Mouse (Mus musculus): ENCODE results near the gene Pla2g1b. TPM values are rescaled to one million over a fixed set of nuclear protein-coding genes. Genes with fewer than 3 reads are reported as not detected.

Pla2g1b gene
- polyA plus RNA-seq, 1 experiment, result not detected

DNA sequence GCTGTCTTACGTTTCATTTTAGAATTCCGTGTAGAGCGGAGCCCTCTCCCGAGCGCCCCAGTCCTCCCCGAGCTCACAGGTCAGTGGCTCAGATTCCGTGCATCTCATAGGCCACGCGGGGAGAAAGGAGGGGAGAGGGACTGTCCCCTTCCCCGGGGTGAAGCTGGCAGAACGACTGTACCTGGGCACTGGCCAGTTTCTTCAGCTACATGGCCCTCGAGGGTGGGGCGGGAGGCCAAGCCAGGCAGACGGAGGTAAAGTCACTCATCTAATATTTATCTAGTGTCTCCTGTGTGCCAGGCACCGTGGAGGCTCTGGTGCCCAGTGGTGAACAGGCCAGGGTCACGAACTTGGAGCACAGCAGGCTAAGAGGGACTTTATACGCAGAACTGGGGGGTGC, 19.0 kb upstream of the Pla2g1b start:
- no peaks in the 10 kb centered on the region for H3K79me2 ChIP-seq (ENCODE audit: control insufficient read depth, insufficient read depth)
- no peak overlapping the region for H3ac ChIP-seq (ENCODE audit: control insufficient read depth, insufficient read length)
- no peak for TF ChIP-seq REST (IDR thresholded peaks at IDR 0.05; ENCODE audit: insufficient read depth, insufficient read length)
- TF ChIP-seq USF1 (IDR thresholded peaks at IDR 0.05; ENCODE audit: low read depth), result no peak
- TF ChIP-seq MYOG (IDR thresholded peaks at IDR 0.05; ENCODE audit: control insufficient read depth in 1 of 3, insufficient read depth in 1 of 3, insufficient read length in 2 of 3, low read depth in 2 of 3), result no peak
- no peak for TF ChIP-seq SRF (IDR thresholded peaks at IDR 0.05; ENCODE audit: control insufficient read depth, insufficient read length, low read depth)
- TF ChIP-seq CEBPB (IDR thresholded peaks at IDR 0.05; ENCODE audit: insufficient read depth, poor library complexity, severe bottlenecking), result no peak
- no peak for TF ChIP-seq TCF12 (IDR thresholded peaks at IDR 0.05; ENCODE audit: insufficient read depth, poor library complexity, severe bottlenecking)
- TF ChIP-seq MYOD1 (IDR thresholded peaks at IDR 0.05; ENCODE audit: control insufficient read depth in 1 of 3, insufficient read length in 2 of 3, low read depth in 2 of 3), result no peak
- TF ChIP-seq E2F4 (IDR thresholded peaks at IDR 0.05; ENCODE audit: insufficient read depth), result no peak
- no peak for TF ChIP-seq POLR2AphosphoS2 (IDR thresholded peaks at IDR 0.05; ENCODE audit: insufficient read length, low read depth)
- TF ChIP-seq POLR2A (IDR thresholded peaks at IDR 0.05; ENCODE audit: insufficient read length, low read depth), result no peak
- no peak for TF ChIP-seq MAX (IDR thresholded peaks at IDR 0.05; ENCODE audit: low read depth)
- no peak for TF ChIP-seq TCF3 (IDR thresholded peaks at IDR 0.05; ENCODE audit: insufficient read length, low read depth)
- H3K36me3 ChIP-seq (ENCODE audit: control insufficient read depth, insufficient read depth), result no peaks in the 10 kb centered on the region
- H3K27me3 ChIP-seq (ENCODE audit: control insufficient read depth, insufficient read depth, insufficient read length), result no peaks in the 10 kb centered on the region
- H3K4me2 ChIP-seq (ENCODE audit: low read depth), result no peak overlapping the region
- H3K4me3 ChIP-seq, result no peak overlapping the region

DNA sequence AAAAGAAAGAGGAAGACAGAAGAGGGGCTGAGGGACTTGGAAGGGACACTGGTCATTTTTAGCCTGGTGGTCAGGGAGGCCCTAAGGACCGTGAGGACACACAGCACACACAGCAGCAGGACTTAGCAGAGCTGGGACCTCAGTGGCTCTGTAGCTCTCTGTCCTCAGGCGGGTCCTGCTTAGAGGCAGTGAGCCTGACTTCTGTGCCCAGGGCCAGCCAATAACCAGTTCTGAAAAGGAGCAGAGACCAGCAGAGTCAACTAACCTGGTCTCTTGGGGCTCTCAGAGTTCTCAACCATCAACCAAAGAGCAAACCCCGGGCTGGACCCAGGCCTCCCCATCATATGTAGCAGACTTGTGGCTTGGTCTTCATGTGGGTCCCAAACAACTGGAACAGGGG, 16.8 kb upstream of the Pla2g1b start:
- H3ac ChIP-seq (ENCODE audit: control insufficient read depth, insufficient read length), result no peak overlapping the region
- no peak overlapping the region for H3K4me3 ChIP-seq
- no peaks in the 10 kb centered on the region for H3K36me3 ChIP-seq (ENCODE audit: control insufficient read depth, insufficient read depth)
- H3K27me3 ChIP-seq (ENCODE audit: control insufficient read depth, insufficient read depth, insufficient read length), result no peaks in the 10 kb centered on the region
- no peaks in the 10 kb centered on the region for H3K79me2 ChIP-seq (ENCODE audit: control insufficient read depth, insufficient read depth)
- TF ChIP-seq MYOG (IDR thresholded peaks at IDR 0.05; ENCODE audit: control insufficient read depth in 1 of 3, insufficient read depth in 1 of 3, insufficient read length in 2 of 3, low read depth in 2 of 3), result no peak
- TF ChIP-seq MYOD1 (IDR thresholded peaks at IDR 0.05; ENCODE audit: control insufficient read depth in 1 of 3, insufficient read length in 2 of 3, low read depth in 2 of 3), result no peak
- TF ChIP-seq MAX (IDR thresholded peaks at IDR 0.05; ENCODE audit: low read depth), result no peak
- TF ChIP-seq USF1 (IDR thresholded peaks at IDR 0.05; ENCODE audit: low read depth), result no peak
- TF ChIP-seq TCF12 (IDR thresholded peaks at IDR 0.05; ENCODE audit: insufficient read depth, poor library complexity, severe bottlenecking), result no peak
- TF ChIP-seq SRF (IDR thresholded peaks at IDR 0.05; ENCODE audit: control insufficient read depth, insufficient read length, low read depth), result no peak
- TF ChIP-seq POLR2AphosphoS2 (IDR thresholded peaks at IDR 0.05; ENCODE audit: insufficient read length, low read depth), result no peak
- no peak for TF ChIP-seq TCF3 (IDR thresholded peaks at IDR 0.05; ENCODE audit: insufficient read length, low read depth)
- no peak for TF ChIP-seq REST (IDR thresholded peaks at IDR 0.05; ENCODE audit: insufficient read depth, insufficient read length)
- no peak for TF ChIP-seq POLR2A (IDR thresholded peaks at IDR 0.05; ENCODE audit: insufficient read length, low read depth)
- TF ChIP-seq E2F4 (IDR thresholded peaks at IDR 0.05; ENCODE audit: insufficient read depth), result no peak
- TF ChIP-seq CEBPB (IDR thresholded peaks at IDR 0.05; ENCODE audit: insufficient read depth, poor library complexity, severe bottlenecking), result no peak
- no peak overlapping the region for H3K4me2 ChIP-seq (ENCODE audit: low read depth)

DNA sequence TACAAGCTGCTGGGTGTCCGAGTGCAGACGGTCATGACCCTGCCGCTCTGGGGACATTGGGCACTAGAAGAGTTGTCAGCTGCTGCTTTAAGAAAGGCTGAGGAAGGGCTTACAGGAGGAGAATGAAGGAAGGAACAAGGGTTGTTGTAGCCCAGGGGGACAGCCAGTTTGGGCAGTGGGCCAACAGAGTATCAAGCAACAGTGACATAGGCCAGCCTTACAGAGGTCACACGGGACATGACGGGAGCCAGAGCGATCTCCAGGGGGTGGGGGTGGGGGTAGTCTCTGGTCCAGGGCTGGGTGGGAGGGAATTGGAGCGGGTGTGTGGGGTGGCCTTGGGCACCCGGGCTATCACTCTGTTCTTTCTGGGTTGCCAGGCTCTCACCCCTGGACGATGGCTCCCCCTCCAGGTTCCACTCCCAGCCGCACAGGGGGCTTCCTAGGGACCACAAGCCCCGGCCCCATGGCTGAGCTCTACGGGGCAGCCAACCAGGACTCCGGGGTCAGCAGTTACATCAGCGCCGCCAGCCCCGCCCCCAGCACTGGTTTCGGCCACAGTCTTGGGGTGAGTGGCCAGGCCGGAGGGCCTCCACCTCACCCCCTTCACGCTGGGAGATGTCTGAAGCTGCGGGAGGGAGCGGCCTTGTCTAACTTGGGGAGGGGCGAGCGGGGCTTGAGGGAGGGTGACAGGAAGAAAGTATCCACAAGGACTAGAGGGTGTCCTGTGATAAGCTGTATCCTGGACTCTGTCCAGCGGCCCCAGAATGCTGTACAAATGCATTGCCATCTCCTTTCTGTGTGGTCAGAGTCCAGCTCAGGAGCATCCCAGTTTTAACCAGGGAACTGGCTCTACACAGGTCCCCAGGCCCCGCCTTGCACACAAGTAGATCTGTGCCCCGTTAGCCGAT, 15.4 kb upstream of the Pla2g1b start:
- no peaks in the 10 kb centered on the region for H3K27me3 ChIP-seq (ENCODE audit: control insufficient read depth, insufficient read depth, insufficient read length)
- no peak for TF ChIP-seq CEBPB (IDR thresholded peaks at IDR 0.05; ENCODE audit: insufficient read depth, poor library complexity, severe bottlenecking)
- no peak for TF ChIP-seq REST (IDR thresholded peaks at IDR 0.05; ENCODE audit: insufficient read depth, insufficient read length)
- no peak for TF ChIP-seq MAX (IDR thresholded peaks at IDR 0.05; ENCODE audit: low read depth)
- TF ChIP-seq SRF (IDR thresholded peaks at IDR 0.05; ENCODE audit: control insufficient read depth, insufficient read length, low read depth), result no peak
- no peak for TF ChIP-seq USF1 (IDR thresholded peaks at IDR 0.05; ENCODE audit: low read depth)
- TF ChIP-seq TCF3 (IDR thresholded peaks at IDR 0.05; ENCODE audit: insufficient read length, low read depth), result no peak
- no peak for TF ChIP-seq POLR2AphosphoS2 (IDR thresholded peaks at IDR 0.05; ENCODE audit: insufficient read length, low read depth)
- TF ChIP-seq MYOD1 (IDR thresholded peaks at IDR 0.05; ENCODE audit: control insufficient read depth in 1 of 3, insufficient read length in 2 of 3, low read depth in 2 of 3), result no peak
- no peak for TF ChIP-seq POLR2A (IDR thresholded peaks at IDR 0.05; ENCODE audit: insufficient read length, low read depth)
- no peak for TF ChIP-seq TCF12 (IDR thresholded peaks at IDR 0.05; ENCODE audit: insufficient read depth, poor library complexity, severe bottlenecking)
- no peak for TF ChIP-seq E2F4 (IDR thresholded peaks at IDR 0.05; ENCODE audit: insufficient read depth)
- no peak for TF ChIP-seq MYOG (IDR thresholded peaks at IDR 0.05; ENCODE audit: control insufficient read depth in 1 of 3, insufficient read depth in 1 of 3, insufficient read length in 2 of 3, low read depth in 2 of 3)
- no peaks in the 10 kb centered on the region for H3K79me2 ChIP-seq (ENCODE audit: control insufficient read depth, insufficient read depth)
- H3ac ChIP-seq (ENCODE audit: control insufficient read depth, insufficient read length), result no peak overlapping the region
- H3K4me2 ChIP-seq (ENCODE audit: low read depth), result no peak overlapping the region
- H3K36me3 ChIP-seq (ENCODE audit: control insufficient read depth, insufficient read depth), result no peaks in the 10 kb centered on the region
- H3K4me3 ChIP-seq, result no peak overlapping the region

DNA sequence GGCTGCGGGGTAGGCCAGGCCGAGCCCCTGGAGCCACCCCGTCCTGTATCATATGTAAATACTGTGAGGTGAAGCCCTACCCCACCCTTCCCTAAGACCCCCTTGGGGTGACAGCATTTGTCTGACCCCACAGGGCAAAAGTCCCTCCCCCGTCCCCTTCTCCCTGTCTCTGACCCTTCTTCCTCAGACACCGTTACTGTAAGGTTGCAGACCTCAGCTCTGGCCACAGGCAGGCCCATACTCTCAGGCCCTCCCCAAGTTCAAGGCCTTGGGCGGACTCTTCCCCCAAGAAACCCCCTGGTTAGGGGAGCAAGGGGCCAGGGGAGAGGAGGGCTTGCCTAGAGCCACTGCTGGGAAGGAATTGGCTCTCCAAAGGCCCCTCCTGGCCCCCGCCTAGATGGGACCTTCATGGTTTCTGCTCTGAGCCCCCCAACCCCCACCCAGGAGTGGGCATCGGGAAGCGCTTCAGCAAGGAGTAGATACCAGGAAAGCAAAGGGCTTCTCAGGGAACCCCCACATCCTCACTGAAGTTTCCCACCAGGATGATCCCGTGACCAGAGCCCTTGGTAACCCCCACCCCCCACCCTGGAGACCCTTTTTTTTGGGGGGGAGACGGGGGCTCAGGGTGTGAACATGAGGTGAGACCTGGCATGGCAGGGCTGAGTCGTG, 11.5 kb upstream of the Pla2g1b start:
- Histone ChIP-seq H3K4me3 (no peak overlapping the region), H3K27me3 (ENCODE audit: control insufficient read depth, insufficient read depth, insufficient read length) (peaks cover 7% of the 10 kb centered on the region), H3K79me2 (ENCODE audit: control insufficient read depth, insufficient read depth) (no peaks in the 10 kb centered on the region), H3ac (ENCODE audit: control insufficient read depth, insufficient read length) (no peak overlapping the region), H3K36me3 (ENCODE audit: control insufficient read depth, insufficient read depth) (no peaks in the 10 kb centered on the region), H3K4me2 (ENCODE audit: low read depth) (no peak overlapping the region)
- no peak for TF ChIP-seq MYOD1 (IDR thresholded peaks at IDR 0.05; ENCODE audit: control insufficient read depth in 1 of 3, insufficient read length in 2 of 3, low read depth in 2 of 3)
- TF ChIP-seq POLR2AphosphoS2 (IDR thresholded peaks at IDR 0.05; ENCODE audit: insufficient read length, low read depth), result no peak
- no peak for TF ChIP-seq POLR2A (IDR thresholded peaks at IDR 0.05; ENCODE audit: insufficient read length, low read depth)
- TF ChIP-seq MYOG (IDR thresholded peaks at IDR 0.05; ENCODE audit: control insufficient read depth in 1 of 3, insufficient read depth in 1 of 3, insufficient read length in 2 of 3, low read depth in 2 of 3), result no peak
- no peak for TF ChIP-seq SRF (IDR thresholded peaks at IDR 0.05; ENCODE audit: control insufficient read depth, insufficient read length, low read depth)
- no peak for TF ChIP-seq MAX (IDR thresholded peaks at IDR 0.05; ENCODE audit: low read depth)
- no peak for TF ChIP-seq E2F4 (IDR thresholded peaks at IDR 0.05; ENCODE audit: insufficient read depth)
